Mouse (Mus musculus) liver (tissue): ENCODE results near the gene Kcnk7.
"Not testable (repeated sequence)": the region's sequence is repeated elsewhere in the genome, so short reads cannot be mapped to it uniquely, and the experiment has no call there.

ENCODE experiments used
- DNase-seq: peaks from one replicate; pipeline ENCODE4 v3.0.0-alpha.2; 2020; ENCODE audit warnings: mixed read lengths

The Kcnk7 gene

GRCm38 (mm10) chr19:5704163-5704800 lies at the start of gene Kcnk7:
Gene Kcnk7 (plus strand): TSS chr19:5704367.
- DNase-seq: peak; percentile 76

GRCm38 (mm10) chr19:5654720-5655298 lies 49.4 kb upstream of the Kcnk7 start:
- DNase-seq: no peak

- peak; percentile 46 for DNase-seq
Measured at GRCm38 (mm10) chr19:5660942-5661751, 43.0 kb upstream of the Kcnk7 start.

- no peak for DNase-seq
Measured at GRCm38 (mm10) chr19:5662310-5662709, 41.9 kb upstream of the Kcnk7 start.

GRCm38 (mm10) chr19:5662981-5663913 lies 40.9 kb upstream of the Kcnk7 start, which contains the start of gene Sipa1:
Gene Sipa1 (minus strand): TSS chr19:5663707.
- peak; percentile 98 for DNase-seq

GRCm38 (mm10) chr19:5664669-5665257 lies 39.4 kb upstream of the Kcnk7 start:
- DNase-seq: peak; percentile 50

GRCm38 (mm10) chr19:5665465-5665864 lies 38.7 kb upstream of the Kcnk7 start:
- peak; percentile 96 for DNase-seq

- no peak for DNase-seq
Measured at GRCm38 (mm10) chr19:5666386-5666785, 37.8 kb upstream of the Kcnk7 start.

GRCm38 (mm10) chr19:5668372-5668771 lies 35.8 kb upstream of the Kcnk7 start:
- DNase-seq: no peak

- DNase-seq: no peak
Measured at GRCm38 (mm10) chr19:5680432-5680831, 23.7 kb upstream of the Kcnk7 start.

- no peak for DNase-seq
Measured at GRCm38 (mm10) chr19:5684236-5684635, 19.9 kb upstream of the Kcnk7 start.

GRCm38 (mm10) chr19:5684985-5685384 lies 19.2 kb upstream of the Kcnk7 start:
- DNase-seq: no peak

- DNase-seq: no peak
Measured at GRCm38 (mm10) chr19:5685431-5685830, 18.7 kb upstream of the Kcnk7 start.

- DNase-seq: no peak
Measured at GRCm38 (mm10) chr19:5685861-5686260, 18.3 kb upstream of the Kcnk7 start.

GRCm38 (mm10) chr19:5686437-5686836 lies 17.7 kb upstream of the Kcnk7 start:
- peak; percentile 72 for DNase-seq

GRCm38 (mm10) chr19:5686954-5687353 lies 17.2 kb upstream of the Kcnk7 start:
- DNase-seq: not testable (repeated sequence)

- DNase-seq: no peak
Measured at GRCm38 (mm10) chr19:5687738-5688137, 16.4 kb upstream of the Kcnk7 start.

- DNase-seq: peak; percentile 96
Measured at GRCm38 (mm10) chr19:5688200-5689087, 15.7 kb upstream of the Kcnk7 start, which contains the start of the genes Map3k11 and Pcnx3. Gene Map3k11 (plus strand): TSS chr19:5688742. Gene Pcnx3 (minus strand): TSS chr19:5688908.

- no peak for DNase-seq
Measured at GRCm38 (mm10) chr19:5689088-5689428, 15.1 kb upstream of the Kcnk7 start.

GRCm38 (mm10) chr19:5689565-5690342 lies 14.4 kb upstream of the Kcnk7 start:
- peak; percentile 92 for DNase-seq
